Mouse (Mus musculus): ENCODE data around the gene Rexo4. TPM values are rescaled to one million over a fixed set of nuclear protein-coding genes. Genes with fewer than 3 reads are reported as not detected.

Rexo4 gene
- polyA plus RNA-seq, 1 experiment from 2014 or later, result 51.4 TPM

DNA sequence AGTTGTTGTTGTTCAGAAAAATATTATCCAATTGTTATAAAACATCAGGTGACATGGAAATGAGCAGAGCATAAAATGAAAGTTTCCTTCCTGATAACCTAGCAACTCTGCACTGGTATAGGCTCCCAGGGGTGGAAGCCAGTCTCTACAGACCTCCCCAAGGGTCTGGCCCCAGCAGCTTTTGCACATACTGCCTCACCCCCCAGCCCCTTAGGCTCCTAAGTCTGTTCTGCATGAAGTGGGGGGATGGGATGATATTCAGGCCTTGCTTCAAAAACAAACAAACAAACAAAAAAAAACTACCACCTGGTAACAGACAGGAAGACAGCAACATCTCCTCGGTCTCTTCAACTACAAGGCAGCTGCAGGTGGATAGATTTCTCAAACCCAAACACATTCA is 16.2 kb upstream of the Rexo4 start:
- DNase-seq (ENCODE audit: low spot score, missing footprints) (no peak), ATAC-seq (ENCODE audit: low FRiP score) (no peak)

GRCm38 (mm10) chr2:26973960-26974359 is 9.8 kb upstream of the Rexo4 start:
- H3K4me1 ChIP-seq (ENCODE audit: control insufficient read depth, insufficient read depth, low read length), result no peaks in the 10 kb centered on the region
- WGBS, result 68% methylated on average over 4 of the region's 4 CpGs
- ATAC-seq (ENCODE audit: low FRiP score), result no peak
- no peaks in the 10 kb centered on the region for H3K9me3 ChIP-seq (ENCODE audit: control insufficient read depth, low read length)
- DNase-seq (ENCODE audit: low spot score, missing footprints), result no peak
- no peak overlapping the region for H3K4me3 ChIP-seq (ENCODE audit: low read depth, low read length)
- H3K27me3 ChIP-seq (ENCODE audit: control insufficient read depth, insufficient read depth, low read length), result no peaks in the 10 kb centered on the region
- no peak overlapping the region for H3K27ac ChIP-seq (ENCODE audit: low read depth, low read length)
- H3K4me2 ChIP-seq, result no peak overlapping the region
- no peaks in the 10 kb centered on the region for H3K36me3 ChIP-seq (ENCODE audit: control insufficient read depth, insufficient read depth, low read length)
- H3K9ac ChIP-seq (ENCODE audit: low read length), result no peak overlapping the region

More for the DNA sequence above, 16.2 kb upstream of the Rexo4 start:
- H3K4me2 ChIP-seq, result no peak overlapping the region
- H3K4me3 ChIP-seq (ENCODE audit: low read depth, low read length), result no peak overlapping the region
- WGBS, result 78% methylated on average over 1 of the region's 1 CpGs
- no peak overlapping the region for H3K9ac ChIP-seq (ENCODE audit: low read length)
- H3K36me3 ChIP-seq (ENCODE audit: control insufficient read depth, insufficient read depth, low read length), result no peaks in the 10 kb centered on the region
- H3K9me3 ChIP-seq (ENCODE audit: control insufficient read depth, low read length), result no peaks in the 10 kb centered on the region
- H3K27me3 ChIP-seq (ENCODE audit: control insufficient read depth, insufficient read depth, low read length), result no peaks in the 10 kb centered on the region
- H3K27ac ChIP-seq (ENCODE audit: low read depth, low read length), result no peak overlapping the region
- H3K4me1 ChIP-seq (ENCODE audit: control insufficient read depth, insufficient read depth, low read length), result no peaks in the 10 kb centered on the region

GRCm38 (mm10) chr2:26973116-26973515 is 8.9 kb upstream of the Rexo4 start, which contains the start of gene Adamts13:
Gene Adamts13, plus strand, starts transcription at chr2:26973416.
- Histone ChIP-seq H3K4me3 (ENCODE audit: low read depth, low read length) (no peak within 1 kb of the TSS), H3K9ac (ENCODE audit: low read length) (no peak within 1 kb of the TSS), H3K36me3 (ENCODE audit: control insufficient read depth, insufficient read depth, low read length) (no peaks in the 10 kb centered on the region)

GRCm38 (mm10) chr2:26967262-26967661 is 3.1 kb upstream of the Rexo4 start:
- no peak overlapping the region for H3K9ac ChIP-seq (ENCODE audit: low read length)
- H3K4me3 ChIP-seq (ENCODE audit: low read depth, low read length), result no peak overlapping the region
- 77% methylated on average over 2 of the region's 2 CpGs for WGBS
- H3K4me1 ChIP-seq (ENCODE audit: control insufficient read depth, insufficient read depth, low read length), result peaks cover 6% of the 10 kb centered on the region
- no peaks in the 10 kb centered on the region for H3K27me3 ChIP-seq (ENCODE audit: control insufficient read depth, insufficient read depth, low read length)
- no peak overlapping the region for H3K4me2 ChIP-seq
- 0 out of 2 replicates have a peak, but pooled peaks cover under 1% of the 10 kb centered on the region for H3K36me3 ChIP-seq (ENCODE audit: control insufficient read depth, insufficient read depth, low read length)
- no peak overlapping the region for H3K27ac ChIP-seq (ENCODE audit: low read depth, low read length)
- ATAC-seq (ENCODE audit: low FRiP score) (no peak), DNase-seq (ENCODE audit: low spot score, missing footprints) (no peak)
- no peaks in the 10 kb centered on the region for H3K9me3 ChIP-seq (ENCODE audit: control insufficient read depth, low read length)

More at GRCm38 (mm10) chr2:26973116-26973515, 8.9 kb upstream of the Rexo4 start, which contains the start of gene Adamts13:
- DNase-seq (ENCODE audit: low spot score, missing footprints), result no peak
- Histone ChIP-seq H3K27ac (ENCODE audit: low read depth, low read length) (no peak within 1 kb of the TSS), H3K4me2 (no peak within 1 kb of the TSS), H3K9me3 (ENCODE audit: control insufficient read depth, low read length) (no peaks in the 10 kb centered on the region), H3K4me1 (ENCODE audit: control insufficient read depth, insufficient read depth, low read length) (no peaks in the 10 kb centered on the region), H3K27me3 (ENCODE audit: control insufficient read depth, insufficient read depth, low read length) (no peaks in the 10 kb centered on the region)
- WGBS, result 85% methylated on average over 3 of the region's 3 CpGs
- no peak for ATAC-seq (ENCODE audit: low FRiP score)

- H3K27ac ChIP-seq (ENCODE audit: low read depth, low read length), result peak overlapping the region; percentile 93
- DNase-seq (ENCODE audit: low spot score, missing footprints), result no peak
- H3K9me3 ChIP-seq (ENCODE audit: control insufficient read depth, low read length), result no peaks in the 10 kb centered on the region
- peak overlapping the region; percentile 71 for H3K4me2 ChIP-seq
- H3K36me3 ChIP-seq (ENCODE audit: control insufficient read depth, insufficient read depth, low read length), result peaks cover 4% of the 10 kb centered on the region; the same call in 1 of the 2 replicates
- peaks cover 6% of the 10 kb centered on the region for H3K4me1 ChIP-seq (ENCODE audit: control insufficient read depth, insufficient read depth, low read length)
- H3K27me3 ChIP-seq (ENCODE audit: control insufficient read depth, insufficient read depth, low read length), result no peaks in the 10 kb centered on the region
- ATAC-seq (ENCODE audit: low FRiP score), result peak; percentile 23; the same call in 1 of the 2 replicates
- peak overlapping the region; percentile 68 for H3K9ac ChIP-seq (ENCODE audit: low read length)
- WGBS, result 14% methylated on average over 14 of the region's 14 CpGs
- peak overlapping the region; percentile 57 for H3K4me3 ChIP-seq (ENCODE audit: low read depth, low read length)
These were observed 661 bp upstream of the Rexo4 start for GRCm38 (mm10) chr2:26964724-26965370.

DNA sequence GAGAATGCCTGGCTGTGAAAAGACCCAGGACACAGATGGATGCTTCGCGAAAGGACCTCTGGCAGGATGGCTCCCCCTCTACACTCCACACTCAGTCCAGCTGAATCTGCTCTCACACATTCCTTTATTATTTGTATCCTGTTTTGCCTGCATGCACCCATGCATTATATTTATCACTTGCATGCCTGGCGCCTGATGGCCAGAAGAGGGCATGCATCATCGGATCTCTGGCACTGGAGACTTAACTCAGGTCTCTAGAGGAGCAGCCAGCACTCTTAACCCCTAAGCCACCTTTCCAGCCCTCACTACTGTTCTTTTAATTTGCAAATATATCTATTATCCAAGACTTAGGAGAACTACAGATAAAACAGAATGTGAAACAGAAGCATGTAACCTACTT is 3.4 kb downstream of the Rexo4 start:
- no peak for DNase-seq (ENCODE audit: low spot score, missing footprints)
- 81% methylated on average over 4 of the region's 4 CpGs for WGBS
- H3K4me2 ChIP-seq, result no peak overlapping the region
- H3K36me3 ChIP-seq (ENCODE audit: control insufficient read depth, insufficient read depth, low read length), result peaks cover 25% of the 10 kb centered on the region
- H3K9ac ChIP-seq (ENCODE audit: low read length), result no peak overlapping the region
- H3K9me3 ChIP-seq (ENCODE audit: control insufficient read depth, low read length), result no peaks in the 10 kb centered on the region
- no peak overlapping the region for H3K4me3 ChIP-seq (ENCODE audit: low read depth, low read length)
- H3K4me1 ChIP-seq (ENCODE audit: control insufficient read depth, insufficient read depth, low read length), result peaks cover 6% of the 10 kb centered on the region
- H3K27me3 ChIP-seq (ENCODE audit: control insufficient read depth, insufficient read depth, low read length), result no peaks in the 10 kb centered on the region
- ATAC-seq (ENCODE audit: low FRiP score), result no peak
- no peak overlapping the region for H3K27ac ChIP-seq (ENCODE audit: low read depth, low read length)

- Histone ChIP-seq H3K36me3 (ENCODE audit: control insufficient read depth, insufficient read depth, low read length) (peaks cover 39% of the 10 kb centered on the region), H3K9ac (ENCODE audit: low read length) (no peak overlapping the region), H3K27ac (ENCODE audit: low read depth, low read length) (no peak overlapping the region), H3K4me2 (no peak overlapping the region), H3K4me3 (ENCODE audit: low read depth, low read length) (no peak overlapping the region), H3K9me3 (ENCODE audit: control insufficient read depth, low read length) (no peaks in the 10 kb centered on the region), H3K27me3 (ENCODE audit: control insufficient read depth, insufficient read depth, low read length) (no peaks in the 10 kb centered on the region), H3K4me1 (ENCODE audit: control insufficient read depth, insufficient read depth, low read length) (no peaks in the 10 kb centered on the region)
- WGBS, result 88% methylated on average over 2 of the region's 2 CpGs
- DNase-seq (ENCODE audit: low spot score, missing footprints) (no peak), ATAC-seq (ENCODE audit: low FRiP score) (no peak)
These were observed 6.7 kb downstream of the Rexo4 start for GRCm38 (mm10) chr2:26957488-26957859.

DNA sequence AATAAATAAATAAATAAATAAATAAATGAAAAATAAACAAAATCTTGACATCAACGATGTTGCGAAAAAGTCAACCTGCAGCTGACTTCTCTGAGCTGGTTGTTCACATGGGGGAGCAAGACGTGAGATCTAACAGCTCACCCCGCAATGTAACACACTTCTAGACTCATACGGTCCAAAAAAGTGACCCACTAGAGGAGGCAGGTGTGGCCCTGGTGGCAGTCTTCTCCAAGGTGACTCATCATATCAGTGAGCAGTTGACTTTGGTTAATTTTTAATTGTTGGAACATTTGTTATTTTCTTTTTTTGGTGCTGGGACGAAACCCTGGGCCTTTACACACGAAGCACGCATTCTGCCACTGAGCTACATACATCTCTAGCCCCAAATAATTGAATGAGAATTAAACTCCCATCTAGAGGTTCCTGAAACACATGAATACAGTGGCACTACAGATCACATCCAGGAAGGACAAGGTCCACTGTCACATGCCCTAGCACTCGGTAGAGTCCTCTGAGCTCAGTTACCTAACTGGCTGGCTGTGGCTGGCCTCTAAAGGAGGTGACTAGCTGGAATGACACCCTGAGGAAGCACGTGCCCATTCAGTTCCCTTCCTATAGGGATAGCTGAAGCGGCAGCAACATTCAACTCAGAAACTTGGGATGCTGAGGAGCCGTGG is 7.2 kb downstream of the Rexo4 start:
- peaks cover 37% of the 10 kb centered on the region for H3K36me3 ChIP-seq (ENCODE audit: control insufficient read depth, insufficient read depth, low read length)
- WGBS, result 91% methylated on average over 12 of the region's 12 CpGs
- H3K4me1 ChIP-seq (ENCODE audit: control insufficient read depth, insufficient read depth, low read length), result no peaks in the 10 kb centered on the region
- no peak overlapping the region for H3K4me3 ChIP-seq (ENCODE audit: low read depth, low read length)
- no peaks in the 10 kb centered on the region for H3K9me3 ChIP-seq (ENCODE audit: control insufficient read depth, low read length)
- no peaks in the 10 kb centered on the region for H3K27me3 ChIP-seq (ENCODE audit: control insufficient read depth, insufficient read depth, low read length)
- no peak overlapping the region for H3K9ac ChIP-seq (ENCODE audit: low read length)
- H3K27ac ChIP-seq (ENCODE audit: low read depth, low read length), result no peak overlapping the region
- H3K4me2 ChIP-seq, result no peak overlapping the region
- DNase-seq (ENCODE audit: low spot score, missing footprints) (no peak), ATAC-seq (ENCODE audit: low FRiP score) (no peak)

DNA sequence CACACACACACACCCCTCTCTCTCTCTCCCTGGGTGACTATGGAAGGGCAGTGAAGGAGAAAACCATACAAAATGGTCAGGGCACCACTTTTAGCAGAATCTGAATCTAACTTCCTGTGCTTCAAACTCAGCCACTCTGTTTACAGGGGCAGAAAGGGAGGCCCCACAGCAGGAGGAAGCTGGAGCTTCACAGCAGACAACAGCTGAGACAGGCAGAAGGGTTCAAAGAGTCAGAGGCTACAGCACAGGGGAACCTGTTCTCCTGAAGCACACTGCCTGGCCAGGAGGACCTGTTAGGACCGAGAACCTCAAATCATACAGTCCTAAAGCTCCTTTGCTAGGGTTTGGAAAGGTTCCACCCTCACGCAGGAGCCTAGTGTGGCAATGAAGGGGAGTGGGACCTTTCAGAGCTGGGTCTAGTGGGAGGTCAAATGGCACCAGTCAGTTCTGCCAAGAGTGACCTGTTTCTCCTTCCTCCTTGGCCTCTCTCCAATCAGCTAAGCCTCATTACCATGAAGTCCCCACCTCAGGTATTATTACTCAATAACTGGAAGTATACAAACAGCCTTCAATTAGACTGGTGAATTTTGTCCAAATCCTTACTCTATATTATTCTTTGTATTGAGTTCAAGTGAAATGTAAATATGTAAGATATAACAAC is 9.3 kb downstream of the Rexo4 start:
- Histone ChIP-seq H3K4me2 (no peak overlapping the region), H3K9me3 (ENCODE audit: control insufficient read depth, low read length) (no peaks in the 10 kb centered on the region), H3K4me1 (ENCODE audit: control insufficient read depth, insufficient read depth, low read length) (no peaks in the 10 kb centered on the region), H3K36me3 (ENCODE audit: control insufficient read depth, insufficient read depth, low read length) (peaks cover 35% of the 10 kb centered on the region), H3K27ac (ENCODE audit: low read depth, low read length) (no peak overlapping the region), H3K9ac (ENCODE audit: low read length) (no peak overlapping the region), H3K27me3 (ENCODE audit: control insufficient read depth, insufficient read depth, low read length) (no peaks in the 10 kb centered on the region), H3K4me3 (ENCODE audit: low read depth, low read length) (no peak overlapping the region)
- 95% methylated on average over 2 of the region's 2 CpGs for WGBS
- DNase-seq (ENCODE audit: low spot score, missing footprints), result no peak
- ATAC-seq (ENCODE audit: low FRiP score), result no peak

All from midbrain, embryonic 11.5 days (tissue).